Mouse (Mus musculus): ENCODE data around the gene Slc52a3. TPM values are rescaled to one million over a fixed set of nuclear protein-coding genes. Genes with fewer than 3 reads are reported as not detected.
A peak's percentile ranks its signal among the peaks of the same experiment; 100 is the strongest.

Slc52a3 gene
- polyA plus RNA-seq, 1 experiment from 2014 or later = 7.0 TPM

- H3K27me3 ChIP-seq (replicated peaks; ENCODE audit: control insufficient read depth, insufficient read depth, low read length) = 0 out of 2 replicates have a peak, but pooled peaks cover 9% of the 10 kb centered on the region
- H3K27ac ChIP-seq (ENCODE audit: low read length) = no peak overlapping the region
- no peak overlapping the region for H3K4me3 ChIP-seq (ENCODE audit: low read length)
- WGBS = 58% methylated on average over 6 of the region's 6 CpGs
- no peak overlapping the region for H3K9ac ChIP-seq (ENCODE audit: low read depth, low read length)
- 0 out of 2 replicates have a peak, but pooled peaks cover 7% of the 10 kb centered on the region for H3K4me1 ChIP-seq (ENCODE audit: control insufficient read depth, insufficient read depth, low read length)
- no peak overlapping the region for H3K4me2 ChIP-seq (ENCODE audit: low read depth, low read length)
- H3K36me3 ChIP-seq (ENCODE audit: control insufficient read depth, insufficient read depth, low read length) = no peaks in the 10 kb centered on the region
- H3K9me3 ChIP-seq (ENCODE audit: control insufficient read depth, low read length) = no peaks in the 10 kb centered on the region
- no peak for ATAC-seq
Measured at GRCm38 (mm10) chr2:152002529-152002928, 6.2 kb downstream of the Slc52a3 start.

DNA sequence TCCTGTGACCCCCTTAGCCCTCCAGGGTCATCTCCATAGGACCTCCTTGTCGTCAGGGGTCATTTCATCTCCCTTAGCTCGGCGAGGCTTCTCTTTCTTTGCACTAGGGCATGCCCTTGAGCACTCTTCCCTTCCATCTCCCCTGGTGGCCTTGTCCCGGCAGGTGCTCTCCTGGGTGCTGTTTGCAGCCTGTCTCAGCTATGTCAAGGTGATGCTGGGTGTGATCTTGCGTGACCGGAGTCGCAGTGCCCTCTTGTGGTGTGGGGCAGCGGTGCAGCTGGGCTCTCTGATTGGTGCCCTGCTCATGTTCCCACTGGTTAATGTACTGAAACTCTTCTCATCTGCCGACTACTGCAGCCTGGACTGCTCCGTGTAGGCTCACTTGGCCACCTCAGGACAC is 11.5 kb downstream of the Slc52a3 start:
- Histone ChIP-seq H3K4me2 (ENCODE audit: low read depth, low read length) (no peak overlapping the region), H3K27ac (ENCODE audit: low read length) (no peak overlapping the region), H3K4me1 (ENCODE audit: control insufficient read depth, insufficient read depth, low read length) (peaks cover 12% of the 10 kb centered on the region; the same call in 1 of the 2 replicates), H3K36me3 (ENCODE audit: control insufficient read depth, insufficient read depth, low read length) (no peaks in the 10 kb centered on the region), H3K4me3 (ENCODE audit: low read length) (no peak overlapping the region), H3K9ac (ENCODE audit: low read depth, low read length) (no peak overlapping the region), H3K9me3 (ENCODE audit: control insufficient read depth, low read length) (no peaks in the 10 kb centered on the region), H3K27me3 (replicated peaks; ENCODE audit: control insufficient read depth, insufficient read depth, low read length) (no peaks in the 10 kb centered on the region)
- ATAC-seq = no peak
- 55% methylated on average over 10 of the region's 10 CpGs for WGBS

DNA sequence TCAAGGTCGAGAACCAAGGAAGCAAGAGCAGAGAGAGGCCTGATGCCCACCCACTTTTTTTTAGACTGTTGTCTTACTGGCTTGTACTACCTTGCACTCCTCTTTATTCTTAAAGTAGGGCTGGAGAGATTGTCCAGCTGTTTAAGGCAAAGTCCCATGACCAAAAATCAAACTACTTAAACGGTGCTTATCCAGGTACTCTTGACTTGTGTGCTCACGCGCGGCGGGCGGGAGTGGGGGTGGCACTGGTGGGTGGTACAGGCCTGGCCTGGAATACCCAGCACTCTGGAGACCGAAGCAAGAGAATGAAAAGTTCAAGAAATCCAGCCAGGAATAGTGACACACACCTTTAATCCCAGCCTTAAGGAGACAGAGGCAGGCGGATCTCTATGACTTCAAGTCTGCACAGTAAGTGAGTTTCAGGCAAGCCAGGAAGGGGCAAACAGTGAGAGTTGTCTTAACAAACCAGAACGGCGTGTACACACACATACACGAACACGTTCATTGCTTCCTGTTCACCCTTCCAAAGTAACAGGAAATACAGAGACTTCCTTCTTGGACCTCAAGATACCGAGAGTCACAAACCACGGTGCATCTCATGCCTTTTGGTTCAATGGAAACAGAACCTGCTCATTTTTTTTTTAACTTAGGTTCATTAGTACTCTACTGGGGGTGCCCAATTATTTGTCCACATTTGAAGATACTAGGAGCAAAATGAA is 12.9 kb downstream of the Slc52a3 start:
- Histone ChIP-seq H3K27ac (ENCODE audit: low read length) (no peak overlapping the region), H3K27me3 (replicated peaks; ENCODE audit: control insufficient read depth, insufficient read depth, low read length) (no peaks in the 10 kb centered on the region), H3K4me1 (ENCODE audit: control insufficient read depth, insufficient read depth, low read length) (peaks cover 12% of the 10 kb centered on the region; the same call in 1 of the 2 replicates), H3K4me2 (ENCODE audit: low read depth, low read length) (no peak overlapping the region), H3K9me3 (ENCODE audit: control insufficient read depth, low read length) (no peaks in the 10 kb centered on the region), H3K9ac (ENCODE audit: low read depth, low read length) (no peak overlapping the region), H3K4me3 (ENCODE audit: low read length) (no peak overlapping the region), H3K36me3 (ENCODE audit: control insufficient read depth, insufficient read depth, low read length) (no peaks in the 10 kb centered on the region)
- no peak for ATAC-seq
- WGBS = 86% methylated on average over 15 of the region's 15 CpGs

DNA sequence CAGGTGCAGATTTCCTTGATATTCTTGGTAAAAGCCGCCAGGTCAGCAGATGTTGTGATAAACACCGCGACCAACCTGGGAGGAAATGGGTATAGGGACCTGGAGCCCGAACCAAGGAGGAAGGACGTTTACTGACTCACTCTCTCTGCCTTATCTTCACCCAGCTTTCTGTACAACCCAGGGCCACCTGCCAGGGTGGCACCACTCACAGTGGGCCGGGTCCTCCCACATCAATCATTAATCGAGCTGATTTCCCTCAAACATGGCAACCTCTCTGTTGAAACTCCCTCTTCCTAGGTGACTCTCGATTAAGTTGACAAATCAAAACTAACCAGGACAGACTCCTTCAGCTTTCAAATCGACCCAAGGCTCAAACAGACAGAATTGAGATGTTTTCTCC is 13.9 kb downstream of the Slc52a3 start:
- ATAC-seq = peak; percentile 47
- 63% methylated on average over 9 of the region's 9 CpGs for WGBS
- Histone ChIP-seq H3K9me3 (ENCODE audit: control insufficient read depth, low read length) (no peaks in the 10 kb centered on the region), H3K27me3 (replicated peaks; ENCODE audit: control insufficient read depth, insufficient read depth, low read length) (no peaks in the 10 kb centered on the region), H3K4me2 (ENCODE audit: low read depth, low read length) (no peak overlapping the region), H3K9ac (ENCODE audit: low read depth, low read length) (no peak overlapping the region), H3K4me3 (ENCODE audit: low read length) (no peak overlapping the region), H3K4me1 (ENCODE audit: control insufficient read depth, insufficient read depth, low read length) (peaks cover 12% of the 10 kb centered on the region; the same call in 1 of the 2 replicates), H3K27ac (ENCODE audit: low read length) (no peak overlapping the region), H3K36me3 (ENCODE audit: control insufficient read depth, insufficient read depth, low read length) (no peaks in the 10 kb centered on the region)

- no peak overlapping the region for H3K4me2 ChIP-seq (ENCODE audit: low read depth, low read length)
- 80% methylated on average over 7 of the region's 7 CpGs for WGBS
- no peak overlapping the region for H3K9ac ChIP-seq (ENCODE audit: low read depth, low read length)
- no peak overlapping the region for H3K27ac ChIP-seq (ENCODE audit: low read length)
- no peaks in the 10 kb centered on the region for H3K36me3 ChIP-seq (ENCODE audit: control insufficient read depth, insufficient read depth, low read length)
- no peaks in the 10 kb centered on the region for H3K9me3 ChIP-seq (ENCODE audit: control insufficient read depth, low read length)
- no peaks in the 10 kb centered on the region for H3K27me3 ChIP-seq (replicated peaks; ENCODE audit: control insufficient read depth, insufficient read depth, low read length)
- H3K4me3 ChIP-seq (ENCODE audit: low read length) = no peak overlapping the region
- no peak for ATAC-seq
- H3K4me1 ChIP-seq (ENCODE audit: control insufficient read depth, insufficient read depth, low read length) = peaks cover 12% of the 10 kb centered on the region; the same call in 1 of the 2 replicates
Measured at GRCm38 (mm10) chr2:152010661-152011060, 14.3 kb downstream of the Slc52a3 start.

GRCm38 (mm10) chr2:152011724-152012123 is 15.4 kb downstream of the Slc52a3 start:
- H3K4me1 ChIP-seq (ENCODE audit: control insufficient read depth, insufficient read depth, low read length) = peaks cover 12% of the 10 kb centered on the region; the same call in 1 of the 2 replicates
- no peak overlapping the region for H3K4me3 ChIP-seq (ENCODE audit: low read length)
- H3K27ac ChIP-seq (ENCODE audit: low read length) = peak overlapping the region; percentile 59
- H3K36me3 ChIP-seq (ENCODE audit: control insufficient read depth, insufficient read depth, low read length) = no peaks in the 10 kb centered on the region
- H3K9me3 ChIP-seq (ENCODE audit: control insufficient read depth, low read length) = no peaks in the 10 kb centered on the region
- ATAC-seq = peak; percentile 83
- H3K4me2 ChIP-seq (ENCODE audit: low read depth, low read length) = no peak overlapping the region
- WGBS = 27% methylated on average over 2 of the region's 2 CpGs
- H3K9ac ChIP-seq (ENCODE audit: low read depth, low read length) = 0 out of 2 replicates have a peak overlapping the region, but pooled peaks have one; percentile 16
- H3K27me3 ChIP-seq (replicated peaks; ENCODE audit: control insufficient read depth, insufficient read depth, low read length) = no peaks in the 10 kb centered on the region

DNA sequence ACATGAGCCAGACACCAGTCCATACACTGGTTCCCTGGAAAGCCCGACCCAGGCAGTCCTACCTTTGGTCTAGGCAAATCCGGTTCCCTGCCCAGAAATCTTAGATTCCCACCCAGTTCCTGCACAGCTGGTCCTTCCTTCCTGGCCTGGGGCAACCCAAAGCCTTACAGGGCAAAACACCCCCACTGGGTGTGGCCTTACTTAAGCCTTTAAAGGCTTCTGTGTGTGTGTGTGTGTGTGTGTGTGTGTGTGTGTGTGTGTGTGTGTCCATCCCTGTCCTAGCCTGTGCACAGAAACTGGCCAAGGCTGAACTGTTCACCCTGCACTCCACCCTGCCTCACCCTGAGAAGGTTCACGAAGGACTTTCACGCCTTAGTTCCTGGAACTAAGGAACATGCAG is 15.9 kb downstream of the Slc52a3 start:
- Histone ChIP-seq H3K4me1 (ENCODE audit: control insufficient read depth, insufficient read depth, low read length) (peaks cover 12% of the 10 kb centered on the region; the same call in 1 of the 2 replicates), H3K27me3 (replicated peaks; ENCODE audit: control insufficient read depth, insufficient read depth, low read length) (no peaks in the 10 kb centered on the region), H3K4me3 (ENCODE audit: low read length) (no peak overlapping the region), H3K9ac (ENCODE audit: low read depth, low read length) (0 out of 2 replicates have a peak overlapping the region, but pooled peaks have one; percentile 16), H3K27ac (ENCODE audit: low read length) (peak overlapping the region; percentile 59), H3K9me3 (ENCODE audit: control insufficient read depth, low read length) (no peaks in the 10 kb centered on the region), H3K4me2 (ENCODE audit: low read depth, low read length) (no peak overlapping the region), H3K36me3 (ENCODE audit: control insufficient read depth, insufficient read depth, low read length) (no peaks in the 10 kb centered on the region)
- peak; percentile 75 for ATAC-seq
- WGBS = 69% methylated on average over 4 of the region's 4 CpGs

DNA sequence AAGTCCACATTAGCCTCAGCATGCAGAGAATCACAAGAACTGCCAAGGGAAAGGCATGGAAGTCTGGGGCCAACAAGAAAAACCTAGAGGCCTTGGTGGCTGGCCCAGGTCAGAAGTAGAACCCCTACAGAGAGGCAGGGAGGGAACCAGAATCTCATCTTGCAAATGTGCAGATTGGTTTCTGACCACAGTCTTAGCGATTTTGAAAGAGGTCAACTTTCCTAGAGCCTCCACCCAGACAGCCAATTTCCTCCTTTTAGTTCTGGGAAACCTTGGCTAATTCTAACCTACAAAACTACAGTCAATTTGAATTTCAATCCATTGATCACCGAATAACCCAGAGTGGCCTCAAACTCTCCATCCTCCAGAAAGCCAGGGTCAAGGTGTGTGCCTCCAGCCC is 16.4 kb downstream of the Slc52a3 start:
- H3K4me3 ChIP-seq (ENCODE audit: low read length) = no peak overlapping the region
- no peak overlapping the region for H3K9ac ChIP-seq (ENCODE audit: low read depth, low read length)
- no peak for ATAC-seq
- peak overlapping the region; percentile 59 for H3K27ac ChIP-seq (ENCODE audit: low read length)
- peaks cover 12% of the 10 kb centered on the region; the same call in 1 of the 2 replicates for H3K4me1 ChIP-seq (ENCODE audit: control insufficient read depth, insufficient read depth, low read length)
- H3K4me2 ChIP-seq (ENCODE audit: low read depth, low read length) = no peak overlapping the region
- H3K9me3 ChIP-seq (ENCODE audit: control insufficient read depth, low read length) = no peaks in the 10 kb centered on the region
- no peaks in the 10 kb centered on the region for H3K36me3 ChIP-seq (ENCODE audit: control insufficient read depth, insufficient read depth, low read length)
- H3K27me3 ChIP-seq (replicated peaks; ENCODE audit: control insufficient read depth, insufficient read depth, low read length) = no peaks in the 10 kb centered on the region
- 68% methylated on average over 2 of the region's 2 CpGs for WGBS

DNA sequence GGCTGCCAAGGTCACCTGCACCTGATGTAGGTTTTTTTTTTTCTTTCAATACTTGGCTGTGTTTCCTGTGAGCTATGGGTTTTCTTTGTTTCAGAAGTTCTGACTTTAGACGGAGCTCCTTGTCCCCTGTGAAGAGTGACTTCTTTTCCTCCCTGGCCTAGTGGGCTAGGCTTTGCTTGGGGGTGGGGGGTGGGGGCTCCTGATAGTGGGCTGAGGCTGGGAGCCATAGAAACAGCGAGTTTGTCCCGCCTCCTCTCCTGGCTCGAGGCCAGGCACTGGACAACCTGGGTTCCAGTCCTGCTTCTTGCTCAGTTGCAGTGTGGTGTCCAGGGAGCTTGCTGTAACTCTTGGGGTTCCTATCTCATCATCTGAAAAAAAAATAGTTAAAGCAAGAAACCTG is 19.7 kb downstream of the Slc52a3 start:
- H3K9me3 ChIP-seq (ENCODE audit: control insufficient read depth, low read length) = no peaks in the 10 kb centered on the region
- H3K27me3 ChIP-seq (replicated peaks; ENCODE audit: control insufficient read depth, insufficient read depth, low read length) = no peaks in the 10 kb centered on the region
- no peak overlapping the region for H3K4me2 ChIP-seq (ENCODE audit: low read depth, low read length)
- H3K4me3 ChIP-seq (ENCODE audit: low read length) = no peak overlapping the region
- no peak overlapping the region for H3K27ac ChIP-seq (ENCODE audit: low read length)
- 42% methylated on average over 4 of the region's 4 CpGs for WGBS
- H3K36me3 ChIP-seq (ENCODE audit: control insufficient read depth, insufficient read depth, low read length) = no peaks in the 10 kb centered on the region
- H3K4me1 ChIP-seq (ENCODE audit: control insufficient read depth, insufficient read depth, low read length) = peaks cover 12% of the 10 kb centered on the region; the same call in 1 of the 2 replicates
- ATAC-seq = no peak
- no peak overlapping the region for H3K9ac ChIP-seq (ENCODE audit: low read depth, low read length)
